10 mouse cellular contexts compared by ENCODE assay signal in the genomic region with DNA sequence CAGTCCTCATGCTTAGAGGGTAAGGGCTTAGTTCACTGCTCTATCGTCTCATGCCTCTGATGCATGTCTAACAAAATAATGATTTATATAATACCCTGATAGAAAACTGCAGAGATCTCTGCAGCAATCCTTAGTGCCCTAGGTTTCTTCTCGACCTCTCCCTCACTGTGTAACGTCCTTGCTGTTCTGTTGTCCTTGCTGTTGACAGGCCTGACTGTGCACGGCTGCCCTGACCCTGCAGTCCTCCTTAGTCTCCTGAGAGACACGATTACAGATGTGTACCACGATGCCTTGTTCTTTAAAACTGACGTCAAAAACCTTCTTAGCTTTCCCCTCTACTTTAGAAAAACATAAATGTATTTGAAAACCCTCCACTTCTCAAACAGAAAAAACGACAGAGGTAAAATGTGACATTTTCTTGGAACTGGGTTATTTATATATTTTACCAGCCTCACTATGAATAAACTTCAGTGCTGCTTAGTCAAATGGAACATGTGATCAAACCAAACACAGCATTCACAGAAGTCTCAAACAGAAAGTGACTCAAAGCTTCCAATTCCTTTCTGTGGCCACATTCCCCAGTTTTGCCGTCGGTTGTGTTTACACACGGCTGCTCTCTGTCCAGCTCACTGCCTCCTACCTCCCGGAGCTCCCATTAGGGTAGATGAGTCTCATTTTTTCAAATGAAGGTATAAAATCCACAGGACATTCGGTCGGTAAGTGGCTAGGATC. TPM values are rescaled to one million over a fixed set of nuclear protein-coding genes. Genes with fewer than 3 reads are reported as not detected.
DNase-seq lines count a peak whose midpoint lies in the region; ATAC-seq and TF ChIP-seq lines count a peak whose summit lies in the region.
"Had no signal": no experiment of that assay in that cellular context is flagged by ENCODE, and none has a peak within 500 bp of the region (broad histone marks: within the 10 kb centered on the region; RNA-seq: fewer than 3 reads in every experiment).

No protein-coding gene starts in this region.

- DNase-seq in intestine, embryonic 14.5 days (ENCODE audit: low spot score): no peak
- peak; percentile 36 for DNase-seq in 416B (ENCODE audit: low read depth)
- DNase-seq in liver, postnatal 0 days: no peak
- DNase-seq in embryo, embryonic 11 days: no peak
- DNase-seq in right cerebral cortex, postnatal 25 days: no peak
- DNase-seq: cerebellum, postnatal 10 days; gastrocnemius, postnatal 14 days; right cerebral cortex, postnatal 14 days had no signal

- WGBS in intestine, embryonic 14.5 days: 48% methylated on average over 14 of the region's 14 CpGs
- WGBS in intestine, postnatal 0 days: 50% methylated on average over 14 of the region's 14 CpGs
- 54% methylated on average over 14 of the region's 14 CpGs for WGBS in liver, postnatal 0 days (ENCODE audit: insufficient replicate concordance)

- no peaks in the 10 kb centered on the region for H3K27me3 ChIP-seq in intestine, embryonic 14.5 days (replicated peaks; ENCODE audit: control insufficient read depth, insufficient read depth, low read length)
- no peaks in the 10 kb centered on the region for H3K27me3 ChIP-seq in intestine, postnatal 0 days (replicated peaks; ENCODE audit: control insufficient read depth, insufficient read depth, low read length)
- no peaks in the 10 kb centered on the region for H3K27me3 ChIP-seq in liver, postnatal 0 days (ENCODE audit: insufficient read depth, low read length)

- no peak for TF ChIP-seq CTCF in intestine, postnatal 0 days (IDR thresholded peaks at IDR 0.05; ENCODE audit: low read depth)
- TF ChIP-seq CTCF in liver, postnatal 0 days (IDR thresholded peaks at IDR 0.05; ENCODE audit: low read depth): no peak

- no peak overlapping the region for H3K4me3 ChIP-seq in intestine, embryonic 14.5 days (ENCODE audit: low read depth, low read length)
- H3K4me3 ChIP-seq in intestine, postnatal 0 days (ENCODE audit: low read depth, low read length): no peak overlapping the region
- H3K4me3 ChIP-seq in liver, postnatal 0 days (ENCODE audit: low read depth, low read length): no peak overlapping the region

- 0 out of 2 replicates have a peak, but pooled peaks have one; percentile 22 for ATAC-seq in intestine, embryonic 14.5 days (replicated peaks; ENCODE audit: low FRiP score, low TSS enrichment, low read depth)
- no peak for ATAC-seq in intestine, postnatal 0 days
- peak; percentile 58 for ATAC-seq in activated CD4-positive, CD25-positive, alpha-beta regulatory T cell, adult 4 months
- peak; percentile 68 for ATAC-seq in liver, postnatal 0 days

- 0 out of 2 replicates have a peak overlapping the region, but pooled peaks have one; percentile 5 for H3K4me2 ChIP-seq in intestine, embryonic 14.5 days (ENCODE audit: low read length)
- H3K4me2 ChIP-seq in intestine, postnatal 0 days (replicated peaks; ENCODE audit: low read depth): no peak overlapping the region
- peak overlapping the region; percentile 42; the same call in 1 of the 2 replicates for H3K4me2 ChIP-seq in liver, postnatal 0 days (ENCODE audit: low read depth, low read length)

- peak overlapping the region; percentile 27; the same call in 1 of the 2 replicates for H3K27ac ChIP-seq in intestine, embryonic 14.5 days (ENCODE audit: low read depth)
- no peak overlapping the region for H3K27ac ChIP-seq in intestine, postnatal 0 days (ENCODE audit: low read depth, low read length)
- peak overlapping the region; percentile 36 for H3K27ac ChIP-seq in liver, postnatal 0 days (ENCODE audit: low read depth)

- no peaks in the 10 kb centered on the region for H3K9me3 ChIP-seq in intestine, embryonic 14.5 days (ENCODE audit: control insufficient read depth, low read length)
- H3K9me3 ChIP-seq in intestine, postnatal 0 days (ENCODE audit: control insufficient read depth): no peaks in the 10 kb centered on the region
- H3K9me3 ChIP-seq in liver, postnatal 0 days (ENCODE audit: low read length): no peaks in the 10 kb centered on the region

- TF ChIP-seq EP300 in liver, postnatal 0 days (IDR thresholded peaks at IDR 0.05; ENCODE audit: low read depth): no peak

- H3K36me3 ChIP-seq in intestine, embryonic 14.5 days (ENCODE audit: control insufficient read depth, insufficient read depth, low read length): peaks cover 17% of the 10 kb centered on the region
- no peaks in the 10 kb centered on the region for H3K36me3 ChIP-seq in intestine, postnatal 0 days (ENCODE audit: control insufficient read depth, insufficient read depth)
- peaks cover 5% of the 10 kb centered on the region; the same call in 1 of the 2 replicates for H3K36me3 ChIP-seq in liver, postnatal 0 days (replicated peaks; ENCODE audit: insufficient read depth, low read length)

- peaks cover 22% of the 10 kb centered on the region for H3K4me1 ChIP-seq in intestine, embryonic 14.5 days (replicated peaks; ENCODE audit: control insufficient read depth, insufficient read depth, low read length)
- no peaks in the 10 kb centered on the region; the same call in 1 of the 2 replicates for H3K4me1 ChIP-seq in intestine, postnatal 0 days (replicated peaks; ENCODE audit: control insufficient read depth, insufficient read depth, low read length)
- H3K4me1 ChIP-seq in liver, postnatal 0 days (ENCODE audit: insufficient read depth): peaks cover 21% of the 10 kb centered on the region

- H3K9ac ChIP-seq in intestine, embryonic 14.5 days (ENCODE audit: low read length): no peak overlapping the region
- no peak overlapping the region for H3K9ac ChIP-seq in intestine, postnatal 0 days (ENCODE audit: low read depth, low read length)
- H3K9ac ChIP-seq in liver, postnatal 0 days (replicated peaks): no peak overlapping the region

RNA-seq across cellular contexts. Expression of a gene that starts 11.4 kb away (rescaled TPM):
- polyA plus RNA-seq in intestine, embryonic 14.5 days (2014; fragmentation: Nextera tagmentation; extraction: Ambion mirVana): 104 and 114 TPM in 2 replicates
- polyA plus RNA-seq in intestine, postnatal 0 days (2015; fragmentation: Nextera tagmentation; extraction: Ambion mirVana): 35.6 and 36.0 TPM in 2 replicates
- polyA plus RNA-seq in activated CD4-positive, CD25-positive, alpha-beta regulatory T cell, adult 4 months (2017; shearing (Covaris generic)): 10 to 100 TPM; 19.9 to 22.2 TPM
- 16.8 and 19.4 TPM in 2 replicates for polyA plus RNA-seq in liver, postnatal 0 days (2015; fragmentation: Nextera tagmentation; extraction: Ambion mirVana)

RNA-seq across cellular contexts. Expression of a gene that starts 54.0 kb away (rescaled TPM):
- polyA plus RNA-seq in intestine, embryonic 14.5 days (2014; fragmentation: Nextera tagmentation; extraction: Ambion mirVana): 62.0 and 67.7 TPM in 2 replicates
- 57.4 and 66.2 TPM in 2 replicates for polyA plus RNA-seq in intestine, postnatal 0 days (2015; fragmentation: Nextera tagmentation; extraction: Ambion mirVana)
- polyA plus RNA-seq in activated CD4-positive, CD25-positive, alpha-beta regulatory T cell, adult 4 months (2017; shearing (Covaris generic)): 10 to 100 TPM; 39.1 to 51.8 TPM
- polyA plus RNA-seq in liver, postnatal 0 days (2015; fragmentation: Nextera tagmentation; extraction: Ambion mirVana): 29.5 TPM in 2 replicates
